Mouse (Mus musculus): ENCODE results near the gene Islr2. TPM values are rescaled to one million over a fixed set of nuclear protein-coding genes. Genes with fewer than 3 reads are reported as not detected.

Islr2 gene
- polyA plus RNA-seq, 1 experiment, result 0.67 TPM

- no peak overlapping the region for H3K9ac ChIP-seq (ENCODE audit: low read depth, poor library complexity, severe bottlenecking)
- no peaks in the 10 kb centered on the region for H3K4me1 ChIP-seq (ENCODE audit: control insufficient read depth, insufficient read depth, low read length)
- TF ChIP-seq POLR2A (IDR thresholded peaks at IDR 0.05; ENCODE audit: insufficient read depth, low read length), result no peak
- no peak for TF ChIP-seq CTCF (IDR thresholded peaks at IDR 0.05; ENCODE audit: low read depth, low read length)
- no peak for TF ChIP-seq EP300 (IDR thresholded peaks at IDR 0.05; ENCODE audit: insufficient read depth, low read depth, low read length)
These were observed 7.2 kb downstream of the Islr2 start for GRCm38 (mm10) chr9:58196610-58197567.

GRCm38 (mm10) chr9:58196141-58196540 is 8.0 kb downstream of the Islr2 start:
- Histone ChIP-seq H3K27ac (ENCODE audit: insufficient read depth, low read length) (no peak overlapping the region), H3K9ac (ENCODE audit: low read depth, poor library complexity, severe bottlenecking) (no peak overlapping the region), H3K27me3 (ENCODE audit: control insufficient read depth, insufficient read depth, low read length, poor library complexity, severe bottlenecking) (peaks cover 7% of the 10 kb centered on the region; the same call in 1 of the 2 replicates), H3K9me3 (replicated peaks; ENCODE audit: control insufficient read depth, insufficient read depth, low read length, poor library complexity, severe bottlenecking) (no peaks in the 10 kb centered on the region), H3K36me3 (ENCODE audit: control insufficient read depth, insufficient read depth, low read length, poor library complexity, severe bottlenecking) (no peaks in the 10 kb centered on the region), H3K4me1 (ENCODE audit: control insufficient read depth, insufficient read depth, low read length) (no peaks in the 10 kb centered on the region), H3K4me3 (ENCODE audit: low read depth, low read length) (no peak overlapping the region)
- TF ChIP-seq POLR2A (IDR thresholded peaks at IDR 0.05; ENCODE audit: insufficient read depth, low read length) (no peak), CTCF (IDR thresholded peaks at IDR 0.05; ENCODE audit: low read depth, low read length) (no peak), EP300 (IDR thresholded peaks at IDR 0.05; ENCODE audit: insufficient read depth, low read depth, low read length) (no peak)

More at GRCm38 (mm10) chr9:58196610-58197567, 7.2 kb downstream of the Islr2 start:
- peaks cover 7% of the 10 kb centered on the region; the same call in 1 of the 2 replicates for H3K27me3 ChIP-seq (ENCODE audit: control insufficient read depth, insufficient read depth, low read length, poor library complexity, severe bottlenecking)
- H3K27ac ChIP-seq (ENCODE audit: insufficient read depth, low read length), result no peak overlapping the region
- H3K9me3 ChIP-seq (replicated peaks; ENCODE audit: control insufficient read depth, insufficient read depth, low read length, poor library complexity, severe bottlenecking), result no peaks in the 10 kb centered on the region
- H3K36me3 ChIP-seq (ENCODE audit: control insufficient read depth, insufficient read depth, low read length, poor library complexity, severe bottlenecking), result no peaks in the 10 kb centered on the region
- H3K4me3 ChIP-seq (ENCODE audit: low read depth, low read length), result peak overlapping the region; percentile 29

GRCm38 (mm10) chr9:58195671-58196070 is 8.4 kb downstream of the Islr2 start:
- H3K9me3 ChIP-seq (replicated peaks; ENCODE audit: control insufficient read depth, insufficient read depth, low read length, poor library complexity, severe bottlenecking), result no peaks in the 10 kb centered on the region
- TF ChIP-seq CTCF (IDR thresholded peaks at IDR 0.05; ENCODE audit: low read depth, low read length) (no peak), EP300 (IDR thresholded peaks at IDR 0.05; ENCODE audit: insufficient read depth, low read depth, low read length) (no peak), POLR2A (IDR thresholded peaks at IDR 0.05; ENCODE audit: insufficient read depth, low read length) (no peak)
- H3K9ac ChIP-seq (ENCODE audit: low read depth, poor library complexity, severe bottlenecking), result no peak overlapping the region
- no peak overlapping the region for H3K4me3 ChIP-seq (ENCODE audit: low read depth, low read length)
- no peaks in the 10 kb centered on the region for H3K4me1 ChIP-seq (ENCODE audit: control insufficient read depth, insufficient read depth, low read length)
- peaks cover 7% of the 10 kb centered on the region; the same call in 1 of the 2 replicates for H3K27me3 ChIP-seq (ENCODE audit: control insufficient read depth, insufficient read depth, low read length, poor library complexity, severe bottlenecking)
- H3K36me3 ChIP-seq (ENCODE audit: control insufficient read depth, insufficient read depth, low read length, poor library complexity, severe bottlenecking), result no peaks in the 10 kb centered on the region
- no peak overlapping the region for H3K27ac ChIP-seq (ENCODE audit: insufficient read depth, low read length)

- H3K4me1 ChIP-seq (ENCODE audit: control insufficient read depth, insufficient read depth, low read length), result no peaks in the 10 kb centered on the region
- no peak overlapping the region for H3K4me3 ChIP-seq (ENCODE audit: low read depth, low read length)
- no peaks in the 10 kb centered on the region for H3K9me3 ChIP-seq (replicated peaks; ENCODE audit: control insufficient read depth, insufficient read depth, low read length, poor library complexity, severe bottlenecking)
- H3K9ac ChIP-seq (ENCODE audit: low read depth, poor library complexity, severe bottlenecking), result no peak overlapping the region
- no peak overlapping the region for H3K27ac ChIP-seq (ENCODE audit: insufficient read depth, low read length)
- no peaks in the 10 kb centered on the region for H3K36me3 ChIP-seq (ENCODE audit: control insufficient read depth, insufficient read depth, low read length, poor library complexity, severe bottlenecking)
- peaks cover 5% of the 10 kb centered on the region; the same call in 1 of the 2 replicates for H3K27me3 ChIP-seq (ENCODE audit: control insufficient read depth, insufficient read depth, low read length, poor library complexity, severe bottlenecking)
- no peak for TF ChIP-seq CTCF (IDR thresholded peaks at IDR 0.05; ENCODE audit: low read depth, low read length)
- TF ChIP-seq EP300 (IDR thresholded peaks at IDR 0.05; ENCODE audit: insufficient read depth, low read depth, low read length), result no peak
- TF ChIP-seq POLR2A (IDR thresholded peaks at IDR 0.05; ENCODE audit: insufficient read depth, low read length), result no peak
These were observed 9.9 kb downstream of the Islr2 start for GRCm38 (mm10) chr9:58194222-58194621.

GRCm38 (mm10) chr9:58184456-58184855 is 19.7 kb downstream of the Islr2 start:
- Histone ChIP-seq H3K27ac (ENCODE audit: insufficient read depth, low read length) (no peak overlapping the region), H3K36me3 (ENCODE audit: control insufficient read depth, insufficient read depth, low read length, poor library complexity, severe bottlenecking) (no peaks in the 10 kb centered on the region), H3K4me3 (ENCODE audit: low read depth, low read length) (no peak overlapping the region), H3K9ac (ENCODE audit: low read depth, poor library complexity, severe bottlenecking) (no peak overlapping the region), H3K4me1 (ENCODE audit: control insufficient read depth, insufficient read depth, low read length) (no peaks in the 10 kb centered on the region), H3K27me3 (ENCODE audit: control insufficient read depth, insufficient read depth, low read length, poor library complexity, severe bottlenecking) (no peaks in the 10 kb centered on the region), H3K9me3 (replicated peaks; ENCODE audit: control insufficient read depth, insufficient read depth, low read length, poor library complexity, severe bottlenecking) (no peaks in the 10 kb centered on the region)
- TF ChIP-seq CTCF (IDR thresholded peaks at IDR 0.05; ENCODE audit: low read depth, low read length), result no peak
- no peak for TF ChIP-seq POLR2A (IDR thresholded peaks at IDR 0.05; ENCODE audit: insufficient read depth, low read length)
- TF ChIP-seq EP300 (IDR thresholded peaks at IDR 0.05; ENCODE audit: insufficient read depth, low read depth, low read length), result no peak

GRCm38 (mm10) chr9:58179390-58179789 is 24.7 kb downstream of the Islr2 start:
- no peaks in the 10 kb centered on the region for H3K4me1 ChIP-seq (ENCODE audit: control insufficient read depth, insufficient read depth, low read length)
- no peak overlapping the region for H3K9ac ChIP-seq (ENCODE audit: low read depth, poor library complexity, severe bottlenecking)
- H3K9me3 ChIP-seq (replicated peaks; ENCODE audit: control insufficient read depth, insufficient read depth, low read length, poor library complexity, severe bottlenecking), result no peaks in the 10 kb centered on the region
- TF ChIP-seq EP300 (IDR thresholded peaks at IDR 0.05; ENCODE audit: insufficient read depth, low read depth, low read length) (no peak), POLR2A (IDR thresholded peaks at IDR 0.05; ENCODE audit: insufficient read depth, low read length) (no peak), CTCF (IDR thresholded peaks at IDR 0.05; ENCODE audit: low read depth, low read length) (no peak)
- H3K27me3 ChIP-seq (ENCODE audit: control insufficient read depth, insufficient read depth, low read length, poor library complexity, severe bottlenecking), result no peaks in the 10 kb centered on the region
- no peak overlapping the region for H3K4me3 ChIP-seq (ENCODE audit: low read depth, low read length)
- H3K27ac ChIP-seq (ENCODE audit: insufficient read depth, low read length), result no peak overlapping the region
- H3K36me3 ChIP-seq (ENCODE audit: control insufficient read depth, insufficient read depth, low read length, poor library complexity, severe bottlenecking), result no peaks in the 10 kb centered on the region
